Comparison of ENCODE assay signal across 8 mouse cellular contexts in genomic region chr2:93413367-93414014, GRCm38 (mm10). TPM values are rescaled to one million over a fixed set of nuclear protein-coding genes. Genes with fewer than 3 reads are reported as not detected.
A peak's percentile ranks its signal among the peaks of the same experiment; 100 is the strongest.
DNase-seq lines count a peak whose midpoint lies in the region; ATAC-seq and TF ChIP-seq lines count a peak whose summit lies in the region.

No protein-coding gene starts in this region.

- H3K9me3 ChIP-seq in hindbrain, embryonic 10.5 days: no peaks in the 10 kb centered on the region
- no peaks in the 10 kb centered on the region for H3K9me3 ChIP-seq in hindbrain, embryonic 12.5 days (replicated peaks)
- no peaks in the 10 kb centered on the region for H3K9me3 ChIP-seq in ES-Bruce4 (replicated peaks; ENCODE audit: control insufficient read depth, insufficient read depth, low read length, poor library complexity, severe bottlenecking)

- 52% methylated on average over 7 of the region's 7 CpGs for WGBS in hindbrain, embryonic 10.5 days
- WGBS in hindbrain, embryonic 12.5 days: 50% methylated on average over 7 of the region's 7 CpGs

- no peaks in the 10 kb centered on the region for H3K36me3 ChIP-seq in hindbrain, embryonic 10.5 days
- no peaks in the 10 kb centered on the region for H3K36me3 ChIP-seq in hindbrain, embryonic 12.5 days
- no peaks in the 10 kb centered on the region for H3K36me3 ChIP-seq in ES-Bruce4 (ENCODE audit: control insufficient read depth, insufficient read depth, low read length, poor library complexity, severe bottlenecking)
- no peaks in the 10 kb centered on the region for H3K36me3 ChIP-seq in splenic B cell, adult 2 months (ENCODE audit: control insufficient read depth, insufficient read depth, low read length, poor library complexity, severe bottlenecking)

- no peak for TF ChIP-seq EP300 in ES-Bruce4 (IDR thresholded peaks at IDR 0.05; ENCODE audit: insufficient read depth, low read depth, low read length)

- peaks cover 26% of the 10 kb centered on the region; the same call in 1 of the 2 replicates for H3K27me3 ChIP-seq in hindbrain, embryonic 10.5 days (ENCODE audit: insufficient read depth, poor library complexity, severe bottlenecking)
- H3K27me3 ChIP-seq in hindbrain, embryonic 12.5 days: no peaks in the 10 kb centered on the region
- no peaks in the 10 kb centered on the region for H3K27me3 ChIP-seq in ES-Bruce4 (ENCODE audit: control insufficient read depth, insufficient read depth, low read length, poor library complexity, severe bottlenecking)
- H3K27me3 ChIP-seq in splenic B cell, adult 2 months (ENCODE audit: control insufficient read depth, insufficient read depth, low read length, poor library complexity, severe bottlenecking): no peaks in the 10 kb centered on the region

- no peak overlapping the region for H3K9ac ChIP-seq in hindbrain, embryonic 12.5 days
- no peak overlapping the region for H3K9ac ChIP-seq in ES-Bruce4 (ENCODE audit: low read depth, poor library complexity, severe bottlenecking)

- DNase-seq in hindbrain, embryonic 10.5 days (ENCODE audit: low spot score): peak; percentile 77
- DNase-seq in c-Kit-positive CD71-positive TER-119-positive erythroid progenitor cells, embryonic 14.5 days (ENCODE audit: low spot score): peak; percentile 66
- DNase-seq in gastrocnemius, adult 8-10 months (ENCODE audit: low spot score in 2 of 2): peak; percentile 41
- peak; percentile 85 for DNase-seq in kidney, postnatal 10 days
- DNase-seq in splenic B cell, adult 2 months (ENCODE audit: low read depth, low spot score): peak; percentile 82

- H3K4me3 ChIP-seq in hindbrain, embryonic 10.5 days: no peak overlapping the region
- H3K4me3 ChIP-seq in hindbrain, embryonic 12.5 days: no peak overlapping the region
- no peak overlapping the region for H3K4me3 ChIP-seq in ES-Bruce4 (ENCODE audit: low read depth, low read length)

- no peak overlapping the region for H3K4me2 ChIP-seq in hindbrain, embryonic 12.5 days (replicated peaks)

- no peak for TF ChIP-seq POLR2A in ES-Bruce4 (IDR thresholded peaks at IDR 0.05; ENCODE audit: insufficient read depth, low read length)

- peaks cover 37% of the 10 kb centered on the region for H3K4me1 ChIP-seq in hindbrain, embryonic 10.5 days (replicated peaks)
- H3K4me1 ChIP-seq in hindbrain, embryonic 12.5 days: peaks cover 18% of the 10 kb centered on the region
- no peaks in the 10 kb centered on the region for H3K4me1 ChIP-seq in ES-Bruce4 (ENCODE audit: control insufficient read depth, insufficient read depth, low read length)

- peak overlapping the region; percentile 53; the same call in 1 of the 2 replicates for H3K27ac ChIP-seq in hindbrain, embryonic 10.5 days
- H3K27ac ChIP-seq in hindbrain, embryonic 12.5 days: no peak overlapping the region
- no peak overlapping the region for H3K27ac ChIP-seq in ES-Bruce4 (ENCODE audit: insufficient read depth, low read length)

- ATAC-seq in hindbrain, embryonic 12.5 days (ENCODE audit: low FRiP score): no peak
- ATAC-seq in megakaryocyte, adult 5-6 weeks (ENCODE audit: poor library complexity, severe bottlenecking): peak; percentile 67

- TF ChIP-seq CTCF in ES-Bruce4 (IDR thresholded peaks at IDR 0.05; ENCODE audit: low read depth, low read length): peak; percentile 67

RNA-seq across cellular contexts. Expression of gene Cd82, which starts 49.4 kb away (rescaled TPM):
- polyA plus RNA-seq in hindbrain, embryonic 10.5 days (2016; fragmentation: Nextera tagmentation; extraction: Ambion mirVana): 6.2 and 10.3 TPM in 2 replicates
- polyA plus RNA-seq in hindbrain, embryonic 12.5 days (2016; fragmentation: Nextera tagmentation; extraction: Ambion mirVana): 13.2 and 15.4 TPM in 2 replicates
- 4.2 and 4.9 TPM in 2 replicates for polyA plus RNA-seq in ES-Bruce4 (2011; ENCODE audit: insufficient read depth, insufficient read length, low read depth, missing spikeins)
- 10 to 100 TPM in 1 of 4 experiments, 1 to 10 TPM in 3; 7.6 to 10.1 (median 9.8) TPM for total RNA-seq in gastrocnemius, adult 8-10 months (2022)
- 28.0 and 30.1 TPM in 2 replicates for total RNA-seq in megakaryocyte, adult 5-6 weeks (2015)
- total RNA-seq in megakaryocyte, adult 5-6 weeks (2017): 43.1 and 45.3 TPM in 2 replicates
